Mouse (Mus musculus): ENCODE results near the gene Myt1l. TPM values are rescaled to one million over a fixed set of nuclear protein-coding genes. Genes with fewer than 3 reads are reported as not detected.

Gene Myt1l
- total RNA-seq, 1 experiment from 2014 or later = not detected

- no peak for ATAC-seq (replicated peaks; ENCODE audit: insufficient number of reproducible peaks, low FRiP score, low TSS enrichment, poor library complexity, severe bottlenecking)
Measured at GRCm38 (mm10) chr12:29772401-29772800, 244.2 kb downstream of the Myt1l start.

- no peak for ATAC-seq (replicated peaks; ENCODE audit: insufficient number of reproducible peaks, low FRiP score, low TSS enrichment, poor library complexity, severe bottlenecking)
Measured at GRCm38 (mm10) chr12:29778901-29779300, 250.7 kb downstream of the Myt1l start.

GRCm38 (mm10) chr12:29789319-29790050, 261.3 kb downstream of the Myt1l start:
- no peak for ATAC-seq (replicated peaks; ENCODE audit: insufficient number of reproducible peaks, low FRiP score, low TSS enrichment, poor library complexity, severe bottlenecking)

- ATAC-seq (replicated peaks; ENCODE audit: insufficient number of reproducible peaks, low FRiP score, low TSS enrichment, poor library complexity, severe bottlenecking) = no peak
Measured at GRCm38 (mm10) chr12:29790051-29790386, 261.8 kb downstream of the Myt1l start.

GRCm38 (mm10) chr12:29792998-29793397, 264.8 kb downstream of the Myt1l start:
- no peak for ATAC-seq (replicated peaks; ENCODE audit: insufficient number of reproducible peaks, low FRiP score, low TSS enrichment, poor library complexity, severe bottlenecking)

GRCm38 (mm10) chr12:29795107-29795673, 267.0 kb downstream of the Myt1l start:
- no peak for ATAC-seq (replicated peaks; ENCODE audit: insufficient number of reproducible peaks, low FRiP score, low TSS enrichment, poor library complexity, severe bottlenecking)

- ATAC-seq (replicated peaks; ENCODE audit: insufficient number of reproducible peaks, low FRiP score, low TSS enrichment, poor library complexity, severe bottlenecking) = no peak
Measured at GRCm38 (mm10) chr12:29798595-29799391, 270.6 kb downstream of the Myt1l start.

- ATAC-seq (replicated peaks; ENCODE audit: insufficient number of reproducible peaks, low FRiP score, low TSS enrichment, poor library complexity, severe bottlenecking) = no peak
Measured at GRCm38 (mm10) chr12:29806415-29806814, 278.2 kb downstream of the Myt1l start.

GRCm38 (mm10) chr12:29809569-29810185, 281.5 kb downstream of the Myt1l start:
- no peak for ATAC-seq (replicated peaks; ENCODE audit: insufficient number of reproducible peaks, low FRiP score, low TSS enrichment, poor library complexity, severe bottlenecking)

- no peak for ATAC-seq (replicated peaks; ENCODE audit: insufficient number of reproducible peaks, low FRiP score, low TSS enrichment, poor library complexity, severe bottlenecking)
Measured at GRCm38 (mm10) chr12:29815466-29815865, 287.3 kb downstream of the Myt1l start.

- ATAC-seq (replicated peaks; ENCODE audit: insufficient number of reproducible peaks, low FRiP score, low TSS enrichment, poor library complexity, severe bottlenecking) = no peak
Measured at GRCm38 (mm10) chr12:29816130-29816529, 287.9 kb downstream of the Myt1l start.

GRCm38 (mm10) chr12:29816761-29817160, 288.6 kb downstream of the Myt1l start:
- ATAC-seq (replicated peaks; ENCODE audit: insufficient number of reproducible peaks, low FRiP score, low TSS enrichment, poor library complexity, severe bottlenecking) = no peak

- ATAC-seq (replicated peaks; ENCODE audit: insufficient number of reproducible peaks, low FRiP score, low TSS enrichment, poor library complexity, severe bottlenecking) = no peak
Measured at GRCm38 (mm10) chr12:29822216-29822615, 294.0 kb downstream of the Myt1l start.

- no peak for ATAC-seq (replicated peaks; ENCODE audit: insufficient number of reproducible peaks, low FRiP score, low TSS enrichment, poor library complexity, severe bottlenecking)
Measured at GRCm38 (mm10) chr12:29823766-29824417, 295.7 kb downstream of the Myt1l start.

- ATAC-seq (replicated peaks; ENCODE audit: insufficient number of reproducible peaks, low FRiP score, low TSS enrichment, poor library complexity, severe bottlenecking) = no peak
Measured at GRCm38 (mm10) chr12:29830571-29830970, 302.4 kb downstream of the Myt1l start.

GRCm38 (mm10) chr12:29831356-29831755, 303.2 kb downstream of the Myt1l start:
- no peak for ATAC-seq (replicated peaks; ENCODE audit: insufficient number of reproducible peaks, low FRiP score, low TSS enrichment, poor library complexity, severe bottlenecking)

- no peak for ATAC-seq (replicated peaks; ENCODE audit: insufficient number of reproducible peaks, low FRiP score, low TSS enrichment, poor library complexity, severe bottlenecking)
Measured at GRCm38 (mm10) chr12:29837301-29837791, 309.2 kb downstream of the Myt1l start.

- ATAC-seq (replicated peaks; ENCODE audit: insufficient number of reproducible peaks, low FRiP score, low TSS enrichment, poor library complexity, severe bottlenecking) = no peak
Measured at GRCm38 (mm10) chr12:29838421-29838820, 310.2 kb downstream of the Myt1l start.

GRCm38 (mm10) chr12:29849936-29850335, 321.8 kb downstream of the Myt1l start:
- no peak for ATAC-seq (replicated peaks; ENCODE audit: insufficient number of reproducible peaks, low FRiP score, low TSS enrichment, poor library complexity, severe bottlenecking)

Measured in monocyte, adult 5-6 weeks (primary cell).